Mouse (Mus musculus): Measurements from ENCODE around the gene Plcd3. TPM values are rescaled to one million over a fixed set of nuclear protein-coding genes. Genes with fewer than 3 reads are reported as not detected.

Gene Plcd3
- total and polyA plus RNA-seq, 3 experiments: 7.1 to 24.3 (median 11.3) TPM

DNA sequence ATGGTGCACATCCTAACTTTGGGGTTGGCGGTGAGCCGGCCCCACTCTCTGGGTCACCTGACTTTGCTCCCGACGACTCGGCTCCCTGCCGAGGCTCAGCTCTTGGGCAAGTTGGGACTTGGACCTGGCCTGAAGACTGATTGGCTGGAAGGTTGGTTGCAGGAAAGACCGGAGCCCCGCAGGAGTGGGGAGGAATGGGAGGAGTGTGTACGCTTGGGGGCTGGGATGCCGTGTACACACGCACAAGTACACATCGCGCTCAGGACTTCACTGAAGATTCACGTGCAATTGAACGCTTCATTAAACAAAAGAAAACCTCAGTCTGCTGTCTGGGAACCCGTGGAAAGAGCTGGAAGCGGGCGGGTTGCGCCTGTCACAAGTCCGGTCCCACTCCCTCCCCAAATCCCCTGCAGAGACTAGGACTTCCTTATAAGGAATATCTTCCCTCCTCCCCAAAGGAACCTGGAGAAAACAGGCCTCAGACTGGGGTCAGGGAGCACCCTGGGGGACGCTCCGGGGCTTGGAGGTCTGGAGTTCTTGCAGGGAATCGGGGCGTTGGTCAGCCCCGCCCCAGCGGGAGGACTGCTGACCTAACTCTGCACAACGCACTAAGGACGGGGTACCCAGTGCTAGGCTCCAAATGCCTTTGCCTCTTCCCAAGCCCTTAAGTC is 10.6 kb upstream of the Plcd3 start:
- Histone ChIP-seq H3K27me3 (replicated peaks) (no peaks in the 10 kb centered on the region), H3K9ac (ENCODE audit: insufficient read depth, low read depth) (no peak overlapping the region), H3K36me3 (replicated peaks in 1 of 2; ENCODE audit: control insufficient read depth in 1 of 2, insufficient read depth in 1 of 2, low read length in 1 of 2) (peaks cover 20 to 62% of the 10 kb centered on the region in 2 experiments), H3K4me3 (replicated peaks in 1 of 3; ENCODE audit: low read depth in 2 of 3, low read length in 2 of 3, poor library complexity in 1 of 3) (no peak overlapping the region), H3K9me3 (replicated peaks; ENCODE audit: low read length) (no peaks in the 10 kb centered on the region), H3K4me1 (ENCODE audit: control insufficient read depth in 1 of 2, insufficient read depth in 2 of 2) (peaks cover 6 to 12% of the 10 kb centered on the region in 2 experiments; a peak in 3 of 4 replicates), H3K4me2 (ENCODE audit: insufficient read depth, low read depth, poor library complexity, severe bottlenecking) (no peak overlapping the region), H3K79me2 (replicated peaks; ENCODE audit: control insufficient read depth, extremely low read depth, insufficient read depth, poor library complexity, severe bottlenecking) (peaks cover 9% of the 10 kb centered on the region), H3K27ac (ENCODE audit: insufficient read depth, low read depth) (no peak overlapping the region)
- in situ Hi-C loops (cut with MboI; ENCODE audit: low pct_ligation_motif_present, low pct_unique_long_range_greater_than_20kb, low sequenced_read_pairs): no loop called here
- dilution Hi-C loops (cut with MboI; ENCODE audit: extremely low pct_ligation_motif_present, extremely low pct_unique_long_range_greater_than_20kb, low sequenced_read_pairs): no loop called here
- TF ChIP-seq RAD21 (IDR thresholded peaks at IDR 0.05; ENCODE audit: low read depth, low read length) (no peak), ZKSCAN1 (IDR thresholded peaks at IDR 0.05; ENCODE audit: borderline replicate concordance, low read depth, low read length) (no peak), MYC (IDR thresholded peaks at IDR 0.05; ENCODE audit: low read depth, low read length) (no peak), MEF2A (IDR thresholded peaks at IDR 0.05; ENCODE audit: borderline replicate concordance, low read depth, low read length) (no peak), POLR2A (IDR thresholded peaks at IDR 0.05; ENCODE audit: low read depth, low read length) (no peak; the same call in 1 of the 2 replicates), BHLHE40 (IDR thresholded peaks at IDR 0.05; ENCODE audit: low read depth, low read length) (no peak), MAFK (IDR thresholded peaks at IDR 0.05; ENCODE audit: insufficient replicate concordance, low read length) (no peak), IRF4 (IDR thresholded peaks at IDR 0.05; ENCODE audit: low read depth, low read length) (no peak), USF2 (conservative IDR thresholded peaks at IDR 0.05; ENCODE audit: low read depth, low read length) (no peak), SMC3 (IDR thresholded peaks at IDR 0.05; ENCODE audit: low read depth, low read length) (no peak), PAX5 (IDR thresholded peaks at IDR 0.05; ENCODE audit: low read length) (no peak), TCF12 (IDR thresholded peaks at IDR 0.05; ENCODE audit: low read depth, low read length) (no peak), HCFC1 (IDR thresholded peaks at IDR 0.05; ENCODE audit: low read depth, low read length) (no peak), NRF1 (IDR thresholded peaks at IDR 0.05; ENCODE audit: low read depth, low read length) (no peak), CHD1 (IDR thresholded peaks at IDR 0.05; ENCODE audit: low read depth, low read length) (no peak), POLR2AphosphoS2 (IDR thresholded peaks at IDR 0.05; ENCODE audit: low read depth, low read length) (no peak)
- DNase-seq (ENCODE audit: extremely low read depth): no peak

GRCm38 (mm10) chr11:103111301-103111700 is 9.8 kb upstream of the Plcd3 start:
- Histone ChIP-seq H3K4me3 (replicated peaks in 1 of 3; ENCODE audit: low read depth in 2 of 3, low read length in 2 of 3, poor library complexity in 1 of 3) (no peak overlapping the region), H3K4me2 (ENCODE audit: insufficient read depth, low read depth, poor library complexity, severe bottlenecking) (no peak overlapping the region), H3K9me3 (replicated peaks; ENCODE audit: low read length) (no peaks in the 10 kb centered on the region), H3K79me2 (replicated peaks; ENCODE audit: control insufficient read depth, extremely low read depth, insufficient read depth, poor library complexity, severe bottlenecking) (peaks cover 1% of the 10 kb centered on the region; the same call in 1 of the 2 replicates), H3K36me3 (replicated peaks in 1 of 2; ENCODE audit: control insufficient read depth in 1 of 2, insufficient read depth in 1 of 2, low read length in 1 of 2) (peaks cover 23 to 68% of the 10 kb centered on the region in 2 experiments), H3K27ac (ENCODE audit: insufficient read depth, low read depth) (no peak overlapping the region), H3K4me1 (ENCODE audit: control insufficient read depth in 1 of 2, insufficient read depth in 2 of 2) (peaks cover 6 to 18% of the 10 kb centered on the region in 2 experiments; a peak in 3 of 4 replicates), H3K27me3 (replicated peaks) (no peaks in the 10 kb centered on the region), H3K9ac (ENCODE audit: insufficient read depth, low read depth) (no peak overlapping the region)
- DNase-seq (ENCODE audit: extremely low read depth): no peak
- in situ Hi-C loops (cut with MboI; ENCODE audit: low pct_ligation_motif_present, low pct_unique_long_range_greater_than_20kb, low sequenced_read_pairs) (no loop called here), dilution Hi-C loops (cut with MboI; ENCODE audit: extremely low pct_ligation_motif_present, extremely low pct_unique_long_range_greater_than_20kb, low sequenced_read_pairs) (no loop called here)
- no peak for TF ChIP-seq GABPA (IDR thresholded peaks at IDR 0.05; ENCODE audit: insufficient replicate concordance, low read depth, low read length)
- no peak for TF ChIP-seq TCF12 (IDR thresholded peaks at IDR 0.05; ENCODE audit: low read depth, low read length)
- no peak for TF ChIP-seq RCOR1 (conservative IDR thresholded peaks at IDR 0.05; ENCODE audit: low read depth, low read length)
- no peak for TF ChIP-seq ZC3H11A (IDR thresholded peaks at IDR 0.05; ENCODE audit: low read depth, low read length)
- no peak for TF ChIP-seq JUN (IDR thresholded peaks at IDR 0.05; ENCODE audit: insufficient read depth, low read depth, low read length)
- no peak for TF ChIP-seq SIN3A (IDR thresholded peaks at IDR 0.05; ENCODE audit: low read length)
- TF ChIP-seq ZKSCAN1 (IDR thresholded peaks at IDR 0.05; ENCODE audit: borderline replicate concordance, low read depth, low read length): no peak
- TF ChIP-seq IRF4 (IDR thresholded peaks at IDR 0.05; ENCODE audit: low read depth, low read length): no peak
- TF ChIP-seq UBTF (IDR thresholded peaks at IDR 0.05; ENCODE audit: low read depth, low read length): no peak
- no peak for TF ChIP-seq PAX5 (IDR thresholded peaks at IDR 0.05; ENCODE audit: low read length)
- no peak for TF ChIP-seq CTCF (conservative IDR thresholded peaks at IDR 0.05 in 1 of 2, IDR thresholded peaks at IDR 0.05 in 1 of 2; ENCODE audit: low read depth in 2 of 2, low read length in 2 of 2)
- TF ChIP-seq MAZ (IDR thresholded peaks at IDR 0.05; ENCODE audit: low read depth, low read length): no peak
- no peak for TF ChIP-seq CHD1 (IDR thresholded peaks at IDR 0.05; ENCODE audit: low read depth, low read length)
- TF ChIP-seq NRF1 (IDR thresholded peaks at IDR 0.05; ENCODE audit: low read depth, low read length): no peak
- TF ChIP-seq KAT2A (IDR thresholded peaks at IDR 0.05; ENCODE audit: insufficient replicate concordance, low read length): no peak

Data from CH12.LX (cell line).